Mouse (Mus musculus) kidney, adult 2 months (tissue): Measurements from ENCODE around the gene Tcta. TPM values are rescaled to one million over a fixed set of nuclear protein-coding genes. Genes with fewer than 3 reads are reported as not detected.

Source experiments
- DNase-seq: peaks from one replicate; pipeline ENCODE4 v3.0.0; 2021
- H3K27ac ChIP-seq: fragments of 200-500 bp; 2 replicates; pipeline ENCODE4 v1.5.1; 2012; ENCODE audit warnings: low read depth, low read length, control low read depth, inconsistent platforms; ENCODE audit not compliant: insufficient read depth
- H3K27me3 ChIP-seq: fragments of 200-500 bp; replicated peaks from 2 replicates; pipeline ENCODE4 v1.6.1; 2012; ENCODE audit warnings: mild to moderate bottlenecking, moderate library complexity, low read length, inconsistent platforms; ENCODE audit not compliant: control insufficient read depth, insufficient read depth
- H3K36me3 ChIP-seq: fragments of 200-500 bp; 2 replicates; pipeline ENCODE4 v1.6.1; 2012; ENCODE audit warnings: mild to moderate bottlenecking, moderate library complexity, low read length, inconsistent platforms; ENCODE audit not compliant: control insufficient read depth, insufficient read depth
- H3K4me1 ChIP-seq: fragments of 200-500 bp; 2 replicates; pipeline ENCODE4 v1.6.1; 2011; ENCODE audit warnings: low read length; ENCODE audit not compliant: control insufficient read depth, insufficient read depth
- H3K4me3 ChIP-seq: fragments of 200-500 bp; 2 replicates; pipeline ENCODE4 v1.5.1; 2011; ENCODE audit warnings: mild to moderate bottlenecking, low read depth, low read length, control low read depth; ENCODE audit not compliant: insufficient read depth
- CTCF ChIP-seq: fragments of 200-500 bp; conservative IDR thresholded peaks from 2 replicates; pipeline ENCODE4 v1.5.1; 2011; ENCODE audit warnings: low read depth, mild to moderate bottlenecking, control low read depth, low read length, moderate library complexity, mixed read lengths; ENCODE audit not compliant: insufficient read depth, insufficient read length
- POLR2A ChIP-seq: fragments of 200-500 bp; IDR thresholded peaks from one replicate; pipeline ENCODE4 v1.6.1; 2011; ENCODE audit warnings: low read depth, low read length, control low read depth
- WGBS: fragments of 180-500 bp; shearing (Covaris S2); methylation state at CpG from one replicate; pipeline ENCODE4 v1.1.7; 2018; 5-methylcytosine and 5-hydroxymethylcytosine counted together
- polyA plus RNA-seq: library from polyadenylated mRNA; depleted of rRNA; stranded (reverse); fragments of >200 nt; gene quantifications from 2 replicates; pipeline ENCODE4 v1.2.3, GENCODE M21; 2012; rRNA removed

The Tcta gene
- polyA plus RNA-seq, 1 experiment = 55.3 TPM

- 25% methylated on average over 7 of the region's 7 CpGs for WGBS
- DNase-seq = no peak
- Histone ChIP-seq H3K4me3 (peak overlapping the region; percentile 53), H3K36me3 (no peaks in the 10 kb centered on the region), H3K27ac (peak overlapping the region; percentile 76), H3K27me3 (no peaks in the 10 kb centered on the region), H3K4me1 (peaks cover 19% of the 10 kb centered on the region; the same call in 1 of the 2 replicates)
- TF ChIP-seq POLR2A = no peak
- no peak for TF ChIP-seq CTCF
Measured at GRCm38 (mm10) chr9:108261865-108262264, 44.1 kb downstream of the Tcta start.

DNA sequence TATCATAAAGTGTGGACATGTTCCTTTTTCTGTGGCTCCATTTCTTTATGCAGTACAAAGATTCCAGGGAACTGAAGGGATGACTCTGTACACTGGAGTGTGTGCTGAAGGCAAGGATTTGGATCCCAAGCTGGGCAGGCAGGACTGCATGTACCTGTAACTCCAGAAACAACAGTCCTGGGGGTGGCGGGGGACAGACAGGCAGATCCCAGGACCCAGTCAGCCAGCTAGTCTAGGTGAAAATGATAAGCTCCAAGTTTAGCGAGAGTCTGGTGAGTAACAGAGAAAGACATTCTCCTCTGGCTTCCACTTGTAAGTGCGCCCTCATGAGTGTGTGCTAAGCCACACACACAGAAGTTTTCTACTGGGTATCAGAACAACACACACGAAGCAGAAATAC lies 45.4 kb downstream of the Tcta start:
- no peaks in the 10 kb centered on the region for H3K27me3 ChIP-seq
- H3K27ac ChIP-seq = peak overlapping the region; percentile 5; the same call in 1 of the 2 replicates
- TF ChIP-seq CTCF (no peak), POLR2A (no peak)
- no peak overlapping the region for H3K4me3 ChIP-seq
- H3K4me1 ChIP-seq = peaks cover 19% of the 10 kb centered on the region; the same call in 1 of the 2 replicates
- H3K36me3 ChIP-seq = no peaks in the 10 kb centered on the region
- DNase-seq = no peak
- WGBS = 68% methylated on average over 4 of the region's 4 CpGs

Other genes starting within 250 kb of the Tcta start
- gene Mst1, start 225.7 kb downstream of the Tcta start, polyA plus RNA-seq = 0.31 and 0.39 TPM in 2 replicates
- 92.1 and 106 TPM in 2 replicates for gene Rnf123, start 222.8 kb downstream of the Tcta start, polyA plus RNA-seq
- gene Apeh, start 211.6 kb downstream of the Tcta start, polyA plus RNA-seq = 299 and 327 TPM in 2 replicates
- 0.15 and 0.17 TPM in 2 replicates for gene Bsn, start 115.8 kb downstream of the Tcta start, polyA plus RNA-seq
- 66.8 and 67.2 TPM in 2 replicates for gene Dag1, start 42.2 kb downstream of the Tcta start, polyA plus RNA-seq
- 38.9 and 39.3 TPM in 2 replicates for gene Nicn1, start 15.7 kb downstream of the Tcta start, polyA plus RNA-seq
- 77.5 and 84.2 TPM in 2 replicates for gene Amt, start 9.3 kb downstream of the Tcta start, polyA plus RNA-seq
- gene Rhoa, start within 50 bp of the Tcta start, polyA plus RNA-seq = 125 and 179 TPM in 2 replicates
- gene Gpx1, start 32.7 kb upstream of the Tcta start, polyA plus RNA-seq = 5,487 and 5,501 TPM in 2 replicates
- gene Usp4, start 41.7 kb upstream of the Tcta start, polyA plus RNA-seq = 68.6 and 74.1 TPM in 2 replicates
- gene 1700102P08Rik, start 86.6 kb upstream of the Tcta start, polyA plus RNA-seq = 0.22 and 0.50 TPM in 2 replicates
- gene Ccdc36, start 122.3 kb upstream of the Tcta start, polyA plus RNA-seq = not detected in 2 replicates
- gene BC048562, start 130.3 kb upstream of the Tcta start, polyA plus RNA-seq = not detected in 2 replicates
- gene Ccdc71, start 154.4 kb upstream of the Tcta start, polyA plus RNA-seq = 26.0 and 33.5 TPM in 2 replicates
- gene Klhdc8b, start 155.4 kb upstream of the Tcta start, polyA plus RNA-seq = 35.0 and 35.8 TPM in 2 replicates
- gene Lamb2, start 173.6 kb upstream of the Tcta start, polyA plus RNA-seq = 80.4 and 89.1 TPM in 2 replicates
- gene Usp19, start 184.4 kb upstream of the Tcta start, polyA plus RNA-seq = 107 and 137 TPM in 2 replicates
- gene Qars, start 201.5 kb upstream of the Tcta start, polyA plus RNA-seq = 175 and 188 TPM in 2 replicates
- 76.3 and 85.5 TPM in 2 replicates for gene Qrich1, start 210.6 kb upstream of the Tcta start, polyA plus RNA-seq